Mouse (Mus musculus) C2C12 (cell line): ENCODE measurements around the gene Csrnp1. TPM values are rescaled to one million over a fixed set of nuclear protein-coding genes. Genes with fewer than 3 reads are reported as not detected.

Experiments used
- H3K27me3 ChIP-seq: one replicate; pipeline ENCODE4 v1.6.1; 2011; ENCODE audit not compliant: control insufficient read depth, insufficient read depth, insufficient read length
- H3K36me3 ChIP-seq: one replicate; pipeline ENCODE4 v1.6.1; 2011; ENCODE audit not compliant: control insufficient read depth, insufficient read depth
- H3K4me3 ChIP-seq: one replicate; pipeline ENCODE4 v1.5.1; 2011; ENCODE audit warnings: mild to moderate bottlenecking, control low read depth; ENCODE audit not compliant: poor library complexity, insufficient read depth, severe bottlenecking
- H3K79me2 ChIP-seq: one replicate; pipeline ENCODE4 v1.6.1; 2011; ENCODE audit not compliant: control insufficient read depth, insufficient read depth
- H3K79me3 ChIP-seq: one replicate; pipeline ENCODE4 v1.6.1; 2011; ENCODE audit warnings: low read depth, control low read depth
- H3ac ChIP-seq: one replicate; pipeline ENCODE3; 2011; ENCODE audit warnings: low read depth; ENCODE audit not compliant: control insufficient read depth, insufficient read length
- CEBPB ChIP-seq: IDR thresholded peaks from one replicate; pipeline ENCODE4 v1.6.1; 2011; ENCODE audit warnings: low read depth, mild to moderate bottlenecking, control low read depth, moderate library complexity
- CTCF ChIP-seq: IDR thresholded peaks from one replicate; pipeline ENCODE4 v1.5.1; 2011; ENCODE audit not compliant: control insufficient read depth, insufficient read depth, insufficient read length
- FOSL1 ChIP-seq: IDR thresholded peaks from one replicate; pipeline ENCODE4 v1.8.0; 2011; ENCODE audit warnings: mild to moderate bottlenecking, low read length; ENCODE audit not compliant: poor library complexity, insufficient read depth, severe bottlenecking
- MAX ChIP-seq: IDR thresholded peaks from one replicate; pipeline ENCODE4 v1.6.1; 2011; ENCODE audit warnings: mild to moderate bottlenecking, control low read depth
- MYOD1 ChIP-seq: IDR thresholded peaks from one replicate; pipeline ENCODE4 v1.6.1; 2011; ENCODE audit warnings: low read depth; ENCODE audit not compliant: control insufficient read depth, insufficient read length
- MYOG ChIP-seq: IDR thresholded peaks from one replicate; pipeline ENCODE4 v1.6.1; 2011; ENCODE audit not compliant: control insufficient read depth, insufficient read length; ENCODE audit errors: extremely low read depth
- USF1 ChIP-seq: IDR thresholded peaks from one replicate; pipeline ENCODE4 v1.6.1; 2011; ENCODE audit warnings: low read depth, mild to moderate bottlenecking, control low read depth, moderate library complexity
- polyA plus RNA-seq: library from polyadenylated mRNA; unstranded; fragments of >200 nt; fragmentation: generic; extraction: Trizol; gene quantifications from one replicate; pipeline ENCODE4 v1.2.1, GENCODE M21; 2012; ENCODE audit warnings: missing spikeins

Csrnp1 gene
- polyA plus RNA-seq, 1 experiment: 21.2 TPM

- Histone ChIP-seq H3K79me2 (no peaks in the 10 kb centered on the region), H3K79me3 (no peaks in the 10 kb centered on the region), H3ac (no peak overlapping the region), H3K4me3 (no peak overlapping the region), H3K36me3 (no peaks in the 10 kb centered on the region), H3K27me3 (no peaks in the 10 kb centered on the region)
- TF ChIP-seq FOSL1 (no peak), USF1 (no peak), CTCF (no peak)
These were observed 42.6 kb downstream of the Csrnp1 start for GRCm38 (mm10) chr9:119941861-119942260.

DNA sequence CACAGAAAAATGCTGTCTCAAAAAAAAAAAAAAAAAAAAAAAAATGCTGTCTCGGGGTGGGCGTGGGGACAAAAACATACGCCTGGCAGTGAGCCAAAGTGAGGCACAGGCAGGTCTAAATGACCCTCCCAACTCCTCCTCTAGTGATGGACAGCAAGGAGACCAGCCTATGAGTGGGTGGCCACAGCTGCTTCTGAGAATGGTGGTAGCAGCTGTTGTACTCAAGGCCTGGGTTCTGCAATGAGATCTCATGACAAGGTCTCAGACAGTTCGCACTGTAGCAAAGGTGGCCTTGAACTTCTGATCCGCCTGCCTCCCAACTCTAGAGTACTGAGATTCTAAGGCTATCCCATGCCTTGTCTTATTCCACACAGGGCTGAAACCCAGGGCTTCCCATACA, 43.1 kb downstream of the Csrnp1 start:
- Histone ChIP-seq H3K79me3 (no peaks in the 10 kb centered on the region), H3K79me2 (peaks cover 4% of the 10 kb centered on the region)

GRCm38 (mm10) chr9:119939646-119940045, 44.8 kb downstream of the Csrnp1 start:
- Histone ChIP-seq H3ac (no peak overlapping the region), H3K79me2 (peaks cover 8% of the 10 kb centered on the region), H3K4me3 (no peak overlapping the region), H3K79me3 (no peaks in the 10 kb centered on the region), H3K27me3 (no peaks in the 10 kb centered on the region), H3K36me3 (no peaks in the 10 kb centered on the region)
- TF ChIP-seq USF1 (no peak), MYOG (no peak), CTCF (no peak), FOSL1 (no peak), CEBPB (no peak), MYOD1 (no peak), MAX (no peak)

More for the DNA sequence above, 43.1 kb downstream of the Csrnp1 start:
- Histone ChIP-seq H3ac (no peak overlapping the region), H3K36me3 (no peaks in the 10 kb centered on the region), H3K27me3 (no peaks in the 10 kb centered on the region), H3K4me3 (no peak overlapping the region)
- TF ChIP-seq CEBPB: no peak

- no peak overlapping the region for H3ac ChIP-seq
- no peak for TF ChIP-seq FOSL1
- TF ChIP-seq MYOG: no peak
- no peak for TF ChIP-seq CEBPB
- TF ChIP-seq CTCF: no peak
- H3K4me3 ChIP-seq: no peak overlapping the region
- H3K79me3 ChIP-seq: no peaks in the 10 kb centered on the region
- no peaks in the 10 kb centered on the region for H3K27me3 ChIP-seq
- no peaks in the 10 kb centered on the region for H3K36me3 ChIP-seq
- H3K79me2 ChIP-seq: peaks cover 8% of the 10 kb centered on the region
These were observed 46.0 kb downstream of the Csrnp1 start for GRCm38 (mm10) chr9:119938496-119938895.

DNA sequence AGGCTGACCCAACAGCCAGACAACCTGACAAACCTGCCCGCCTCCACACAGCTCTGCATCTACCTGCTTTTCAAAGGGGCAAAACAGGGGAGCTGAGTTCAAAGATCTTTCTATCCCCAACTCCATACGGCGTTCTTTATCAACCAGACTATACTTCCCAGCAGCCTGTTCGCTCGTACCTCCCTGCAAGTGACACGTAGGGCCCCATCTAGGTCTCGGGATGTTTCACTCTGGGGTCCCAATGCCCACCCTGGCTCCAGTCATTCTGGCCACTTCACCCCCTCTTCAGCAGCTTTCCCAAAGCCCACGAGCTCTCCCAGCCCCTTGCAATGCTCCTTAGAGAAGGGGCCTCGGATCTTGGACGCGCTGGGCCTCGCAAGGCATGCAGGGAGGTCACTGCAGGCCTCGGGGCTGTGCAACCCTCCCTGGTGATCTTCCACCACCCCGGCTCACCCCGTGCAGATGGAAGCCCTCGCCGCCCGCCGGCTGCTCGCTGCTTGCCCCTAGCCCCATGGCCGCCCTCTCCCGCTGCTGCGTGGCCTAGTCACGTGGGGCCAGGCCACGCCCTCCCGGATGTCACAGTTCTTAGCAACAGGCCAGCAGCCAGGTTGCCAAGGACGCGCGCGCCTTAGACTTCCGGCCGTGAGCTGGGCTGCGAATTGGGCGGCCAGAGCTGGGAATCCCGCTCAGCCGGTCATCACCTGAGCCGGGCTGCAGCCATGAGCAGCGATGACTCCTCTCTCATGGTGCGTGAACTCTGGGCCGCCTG, 47.3 kb downstream of the Csrnp1 start, which contains the start of the genes Gorasp1 and Ttc21a:
Gorasp1 (minus strand) TSS at position 561 of the 769 bp plus-strand sequence.
Ttc21a (plus strand) TSS at position 602 of the 769 bp plus-strand sequence.
- Histone ChIP-seq H3ac (peak within 1 kb of the TSS; percentile 90), H3K79me2 (peaks cover 8% of the 10 kb centered on the region), H3K27me3 (no peaks in the 10 kb centered on the region), H3K4me3 (peak within 1 kb of the TSS; percentile 57), H3K79me3 (no peaks in the 10 kb centered on the region), H3K36me3 (no peaks in the 10 kb centered on the region)
- TF ChIP-seq MAX: peak; percentile 82
- no peak for TF ChIP-seq CEBPB
- peak; percentile 94 for TF ChIP-seq USF1
- no peak for TF ChIP-seq MYOG
- TF ChIP-seq MYOD1: no peak
- TF ChIP-seq FOSL1: no peak

DNA sequence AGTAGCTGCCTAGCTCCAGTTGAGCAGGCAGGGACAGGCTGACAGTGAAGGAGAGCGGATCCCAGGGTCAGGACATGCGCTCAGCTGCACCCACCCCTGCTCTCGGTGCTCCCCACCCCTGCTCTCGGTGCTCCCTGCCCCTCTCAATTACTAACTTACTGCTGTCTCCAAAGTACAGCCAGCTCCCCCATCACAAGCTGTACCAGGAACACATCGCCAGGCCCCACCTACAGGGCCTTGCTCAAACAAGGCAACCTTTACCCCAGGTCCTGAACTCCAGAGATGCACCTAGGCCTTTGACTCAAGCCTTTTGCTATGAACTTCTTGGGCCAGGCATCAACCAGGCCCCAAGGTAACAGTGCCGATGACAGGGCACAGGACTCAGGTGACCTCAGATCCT, 50.8 kb downstream of the Csrnp1 start:
- H3ac ChIP-seq: no peak overlapping the region
- peaks cover 8% of the 10 kb centered on the region for H3K79me2 ChIP-seq
- H3K27me3 ChIP-seq: no peaks in the 10 kb centered on the region
- no peaks in the 10 kb centered on the region for H3K79me3 ChIP-seq
- TF ChIP-seq FOSL1: no peak
- no peak for TF ChIP-seq MAX
- TF ChIP-seq MYOG: no peak
- no peak for TF ChIP-seq CEBPB
- TF ChIP-seq USF1: no peak
- TF ChIP-seq CTCF: no peak
- no peak for TF ChIP-seq MYOD1
- peaks cover 6% of the 10 kb centered on the region for H3K36me3 ChIP-seq
- no peak overlapping the region for H3K4me3 ChIP-seq
